Mouse (Mus musculus) bone marrow, adult 2 months (tissue): Measurements from ENCODE around the gene Bche. TPM values are rescaled to one million over a fixed set of nuclear protein-coding genes. Genes with fewer than 3 reads are reported as not detected.

ENCODE experiments used
- H3K27ac ChIP-seq: fragments of 200-500 bp; 2 replicates; pipeline ENCODE4 v1.5.1; 2012; ENCODE audit warnings: low read depth, mild to moderate bottlenecking, control low read depth, inconsistent platforms, low read length; ENCODE audit not compliant: control insufficient read depth, poor library complexity, insufficient read depth
- H3K4me1 ChIP-seq: fragments of 200-500 bp; 2 replicates; pipeline ENCODE4 v1.6.1; 2011; ENCODE audit warnings: low read length; ENCODE audit not compliant: control insufficient read depth, insufficient read depth
- H3K4me3 ChIP-seq: fragments of 200-500 bp; replicated peaks from 2 replicates; pipeline ENCODE3; 2011; ENCODE audit warnings: mild to moderate bottlenecking, low read depth, low read length, control low read depth; ENCODE audit not compliant: control insufficient read depth
- CTCF ChIP-seq: fragments of 200-500 bp; IDR thresholded peaks from 2 replicates; pipeline ENCODE4 v1.5.1; 2011; ENCODE audit warnings: low read length, control low read depth; ENCODE audit not compliant: control insufficient read depth, insufficient read depth
- POLR2A ChIP-seq: fragments of 200-500 bp; IDR thresholded peaks from 2 replicates; pipeline ENCODE4 v1.6.1; 2011; ENCODE audit warnings: low read depth, mild to moderate bottlenecking, control low read depth, low read length, borderline replicate concordance; ENCODE audit not compliant: control insufficient read depth
- WGBS: fragments of 180-500 bp; shearing (Covaris S2); methylation state at CpG from one replicate; pipeline ENCODE4 v1.1.7; 2018; 5-methylcytosine and 5-hydroxymethylcytosine counted together
- polyA plus RNA-seq: library from polyadenylated mRNA; stranded (reverse); fragments of >200 nt; gene quantifications from 2 replicates; pipeline ENCODE4 v1.2.4, GENCODE M21; 2011; ENCODE audit warnings: low replicate concordance; ENCODE audit not compliant: missing spikeins, insufficient read depth, insufficient read length

Gene Bche
- not detected in 2 replicates for polyA plus RNA-seq

- Histone ChIP-seq H3K4me1 (no peaks in the 10 kb centered on the region), H3K4me3 (no peak within 1 kb of the TSS), H3K27ac (no peak within 1 kb of the TSS)
- no peak for TF ChIP-seq POLR2A
- WGBS = 20% methylated on average over 10 of the region's 10 CpGs
Measured at GRCm38 (mm10) chr3:73708410-73708714, at the start of gene Bche. Gene Bche, minus strand, starts transcription at chr3:73708415.

DNA sequence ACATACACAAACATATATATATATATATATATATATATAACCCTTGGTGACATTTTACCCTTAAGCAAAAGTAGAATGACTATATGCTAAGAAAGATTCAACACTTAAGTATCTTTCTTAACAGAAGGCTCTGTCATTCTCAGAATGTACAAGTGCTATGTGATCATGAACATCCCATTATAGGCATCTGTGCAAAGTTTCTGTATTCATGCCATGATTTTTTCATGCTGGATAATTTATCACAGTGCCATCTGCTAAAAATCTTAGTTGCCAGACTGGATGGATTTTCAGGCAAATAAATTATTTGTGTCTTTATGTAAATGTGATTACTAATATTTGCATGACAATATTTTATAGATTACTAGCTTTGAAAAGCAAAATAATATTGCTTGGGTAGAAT lies 33.8 kb upstream of the Bche start:
- Histone ChIP-seq H3K4me3 (no peak overlapping the region), H3K4me1 (no peaks in the 10 kb centered on the region), H3K27ac (no peak overlapping the region)
- TF ChIP-seq CTCF = no peak
- no peak for TF ChIP-seq POLR2A

DNA sequence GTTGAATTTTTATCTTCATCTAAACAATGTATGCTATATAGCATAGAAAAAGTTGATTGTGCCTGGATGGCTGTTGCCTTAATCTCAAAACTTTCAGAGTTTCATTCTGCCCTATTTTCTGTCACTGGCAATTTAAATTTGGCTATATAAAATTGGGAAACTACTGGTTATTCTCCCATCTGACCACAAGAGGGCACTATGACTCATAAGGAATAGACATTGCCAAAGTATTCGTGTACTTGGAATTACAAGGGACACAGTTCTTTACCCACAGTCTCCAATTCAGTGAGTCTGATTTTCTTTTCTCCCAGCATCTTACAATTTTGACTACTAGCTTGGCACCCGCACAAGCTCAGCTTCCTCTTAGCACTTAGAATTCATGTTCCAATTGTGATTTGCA lies 23.5 kb upstream of the Bche start:
- WGBS = 49% methylated on average over 2 of the region's 2 CpGs
- Histone ChIP-seq H3K4me3 (no peak overlapping the region), H3K4me1 (no peaks in the 10 kb centered on the region), H3K27ac (no peak overlapping the region)
- TF ChIP-seq CTCF = no peak
- TF ChIP-seq POLR2A = no peak

GRCm38 (mm10) chr3:73729511-73729910 lies 21.3 kb upstream of the Bche start:
- Histone ChIP-seq H3K4me1 (no peaks in the 10 kb centered on the region), H3K27ac (no peak overlapping the region), H3K4me3 (no peak overlapping the region)
- TF ChIP-seq CTCF = no peak
- no peak for TF ChIP-seq POLR2A
- 75% methylated on average over 5 of the region's 5 CpGs for WGBS

DNA sequence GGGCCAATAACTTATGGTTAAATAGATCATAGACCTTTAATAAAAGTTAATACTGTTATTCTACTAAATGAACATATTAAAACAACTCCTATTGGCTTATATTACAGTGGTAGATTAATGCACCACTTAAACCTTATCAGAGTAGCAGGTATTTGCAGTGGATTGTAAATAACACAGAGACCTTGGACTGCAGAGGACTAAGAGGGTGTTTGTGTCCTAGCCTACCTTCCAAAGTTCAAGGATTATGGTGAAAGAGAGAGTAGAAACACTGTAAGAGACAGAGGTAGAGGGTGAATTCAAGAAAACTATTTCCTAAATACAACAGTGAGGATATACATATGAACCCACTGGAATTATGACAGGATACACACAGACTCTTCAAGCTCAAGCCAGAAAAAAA lies 17.5 kb upstream of the Bche start:
- TF ChIP-seq CTCF (no peak), POLR2A (no peak)
- H3K4me3 ChIP-seq = no peak overlapping the region
- H3K4me1 ChIP-seq = no peaks in the 10 kb centered on the region
- H3K27ac ChIP-seq = no peak overlapping the region

DNA sequence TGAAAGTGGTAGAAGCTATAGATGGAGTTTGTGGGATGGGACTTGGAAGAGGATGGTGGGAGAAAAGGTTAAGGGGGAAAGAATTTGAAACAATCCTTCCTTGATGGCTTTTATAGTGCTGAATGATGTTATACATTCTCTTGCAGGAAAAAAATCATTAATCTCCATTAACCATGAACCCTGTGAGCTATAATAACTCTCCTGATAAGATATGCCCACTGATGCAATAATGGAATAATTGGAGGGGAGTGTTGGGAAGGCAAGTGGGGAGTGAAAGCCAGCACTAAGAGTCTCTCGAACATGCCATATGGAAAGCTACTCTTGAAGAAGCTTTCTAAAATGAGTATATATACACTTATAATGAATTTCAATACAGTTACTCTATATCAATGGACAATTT lies 16.7 kb upstream of the Bche start:
- TF ChIP-seq POLR2A = no peak
- TF ChIP-seq CTCF = no peak
- Histone ChIP-seq H3K4me3 (no peak overlapping the region), H3K4me1 (no peaks in the 10 kb centered on the region), H3K27ac (no peak overlapping the region)
- WGBS = 83% methylated on average over 1 of the region's 1 CpGs

DNA sequence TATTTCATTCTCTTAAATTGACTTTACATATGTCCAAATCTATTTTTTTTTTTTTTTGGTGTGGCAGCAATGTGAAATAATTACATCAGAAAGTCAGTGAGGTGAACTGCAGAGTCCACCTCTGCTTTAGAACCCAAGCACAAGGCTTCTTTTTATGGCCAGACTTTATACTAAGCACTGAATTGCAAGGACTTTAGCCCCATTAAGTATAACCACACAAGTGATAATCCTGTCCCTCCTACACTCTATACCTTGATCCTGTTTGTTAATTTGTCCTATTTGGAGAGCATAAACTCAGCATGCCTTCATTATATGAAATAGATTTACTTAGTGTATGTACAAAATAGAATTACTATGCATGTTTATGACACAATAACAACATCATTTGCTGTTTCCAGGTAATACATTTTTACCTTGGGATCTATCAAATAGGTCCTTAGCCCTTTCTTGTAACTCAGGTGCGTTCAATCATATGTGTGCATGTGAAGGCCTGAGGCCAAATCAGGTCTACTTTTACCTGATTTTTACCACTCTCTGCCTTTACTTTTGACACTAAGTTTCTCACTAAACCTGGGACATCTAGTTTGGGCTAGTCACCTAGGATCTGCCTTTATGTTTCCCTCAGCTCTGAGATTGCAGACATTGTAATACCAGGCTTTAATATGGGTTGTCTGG lies 9.5 kb upstream of the Bche start:
- Histone ChIP-seq H3K4me1 (no peaks in the 10 kb centered on the region), H3K4me3 (no peak overlapping the region), H3K27ac (no peak overlapping the region)
- 77% methylated on average over 1 of the region's 1 CpGs for WGBS
- TF ChIP-seq CTCF (no peak), POLR2A (no peak)

GRCm38 (mm10) chr3:73709871-73710270 lies 1.7 kb upstream of the Bche start:
- TF ChIP-seq POLR2A (no peak), CTCF (no peak)
- Histone ChIP-seq H3K4me1 (no peaks in the 10 kb centered on the region), H3K4me3 (no peak overlapping the region), H3K27ac (no peak overlapping the region)
- WGBS = 68% methylated on average over 8 of the region's 8 CpGs

GRCm38 (mm10) chr3:73707461-73708409 lies 480 bp downstream of the Bche start:
- WGBS = 20% methylated on average over 20 of the region's 20 CpGs
- no peak overlapping the region for H3K27ac ChIP-seq

More at GRCm38 (mm10) chr3:73707461-73708409, 480 bp downstream of the Bche start:
- TF ChIP-seq POLR2A (no peak), CTCF (no peak)
- no peak overlapping the region for H3K4me3 ChIP-seq
- H3K4me1 ChIP-seq = no peaks in the 10 kb centered on the region
